Mouse (Mus musculus) adipocyte (in vitro differentiated cells): ENCODE results near the gene Vamp5.
A peak's percentile ranks its signal among the peaks of the same experiment; 100 is the strongest.

Experiments
- DNase-seq: peaks from one replicate; pipeline ENCODE4 v3.0.0-alpha.2; 2016; ENCODE audit warnings: low spot score

Vamp5 gene

DNA sequence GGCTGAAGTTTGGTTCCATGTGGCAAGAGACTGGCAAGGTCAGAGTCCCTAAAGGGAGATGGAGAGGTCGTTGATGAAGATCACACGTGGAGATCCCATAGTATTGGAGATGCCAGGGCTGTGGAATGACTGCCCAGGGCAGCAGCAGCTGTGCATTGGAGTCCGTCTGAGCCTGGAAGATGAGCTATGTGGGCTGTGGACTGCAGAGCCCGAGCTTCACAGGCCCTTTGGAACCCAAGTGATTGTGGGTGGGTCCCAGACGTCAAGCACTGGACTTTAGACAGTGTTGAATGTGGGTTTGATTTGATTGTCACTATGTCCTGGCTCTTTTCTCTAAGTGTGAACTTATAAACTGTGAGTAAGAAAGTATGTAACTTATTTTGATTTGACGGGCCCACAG lies 15.3 kb downstream of the Vamp5 start:
- no peak for DNase-seq

DNA sequence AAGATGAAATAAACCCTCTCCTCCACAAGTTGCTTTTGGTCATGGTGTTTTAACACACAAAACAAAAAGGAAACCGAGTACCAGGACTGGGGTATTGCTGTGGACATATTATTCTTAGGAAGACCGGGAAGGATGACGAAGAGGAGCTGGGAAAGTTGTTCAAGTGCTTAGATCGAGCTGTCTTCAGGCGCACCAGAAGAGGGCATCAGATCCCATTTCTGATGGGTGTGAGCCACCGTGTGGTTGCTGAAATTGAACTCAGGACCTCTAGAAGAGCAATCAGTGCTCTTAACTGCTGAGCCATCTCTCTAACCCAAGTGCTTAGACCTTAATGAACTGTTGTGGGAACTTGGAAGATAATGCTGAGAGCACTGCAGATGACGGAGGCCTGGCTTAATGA lies 16.3 kb downstream of the Vamp5 start:
- DNase-seq = no peak

- DNase-seq = peak; percentile 100
Measured at GRCm38 (mm10) chr6:72362132-72363028, 17.9 kb downstream of the Vamp5 start.

- DNase-seq = no peak
Measured at GRCm38 (mm10) chr6:72361121-72361551, 19.1 kb downstream of the Vamp5 start.

DNA sequence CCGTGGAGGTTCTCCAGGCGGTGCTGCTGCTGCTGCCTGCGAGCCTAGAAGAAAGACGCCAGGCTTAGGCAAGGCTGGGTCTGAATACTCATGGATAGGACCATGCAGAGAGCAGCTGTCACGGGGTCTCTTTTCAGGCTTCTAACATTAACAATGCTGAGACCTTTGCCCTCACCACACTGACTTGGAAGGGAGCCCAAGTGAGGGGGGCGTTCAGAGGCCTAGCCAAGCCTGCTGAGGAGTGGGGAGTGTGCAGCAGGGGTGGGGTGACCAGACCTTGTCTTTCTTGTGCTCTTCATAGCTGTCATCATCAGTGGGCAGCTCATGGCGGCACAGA lies 19.7 kb downstream of the Vamp5 start:
- DNase-seq = no peak

DNA sequence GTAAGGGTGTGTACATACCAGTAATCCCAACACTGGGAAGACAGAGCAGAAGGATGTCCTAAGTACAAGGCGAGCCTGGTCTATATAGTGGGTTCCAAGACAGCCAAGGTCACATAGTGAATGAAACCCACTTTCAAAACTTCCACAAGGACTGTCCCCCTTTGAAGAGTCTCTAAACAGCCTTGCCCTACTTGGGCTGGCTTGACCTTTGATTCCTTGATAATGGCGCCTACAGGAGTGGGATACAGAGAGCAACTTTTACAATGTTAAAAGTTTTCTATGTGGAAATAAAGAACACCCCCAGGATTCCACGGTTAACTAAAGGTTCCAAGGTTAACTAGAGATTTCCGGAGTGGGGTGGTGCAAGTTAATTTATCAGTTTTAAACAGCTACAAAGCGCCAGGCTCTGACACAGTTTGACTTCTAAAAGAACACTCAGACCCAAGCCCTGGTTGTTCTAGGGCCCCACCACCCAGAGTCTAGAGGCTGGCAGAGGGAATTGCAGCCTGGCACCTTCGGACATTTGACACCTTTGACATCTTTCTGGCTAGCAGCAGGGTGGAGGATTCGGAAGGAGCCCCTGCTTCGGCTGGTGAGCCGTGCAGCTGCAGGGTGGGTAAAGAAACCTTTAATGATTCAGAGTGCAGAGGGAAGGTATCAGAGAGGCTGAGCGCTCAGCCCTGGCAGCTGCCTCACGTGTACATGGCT lies 20.2 kb downstream of the Vamp5 start:
- DNase-seq = no peak

DNA sequence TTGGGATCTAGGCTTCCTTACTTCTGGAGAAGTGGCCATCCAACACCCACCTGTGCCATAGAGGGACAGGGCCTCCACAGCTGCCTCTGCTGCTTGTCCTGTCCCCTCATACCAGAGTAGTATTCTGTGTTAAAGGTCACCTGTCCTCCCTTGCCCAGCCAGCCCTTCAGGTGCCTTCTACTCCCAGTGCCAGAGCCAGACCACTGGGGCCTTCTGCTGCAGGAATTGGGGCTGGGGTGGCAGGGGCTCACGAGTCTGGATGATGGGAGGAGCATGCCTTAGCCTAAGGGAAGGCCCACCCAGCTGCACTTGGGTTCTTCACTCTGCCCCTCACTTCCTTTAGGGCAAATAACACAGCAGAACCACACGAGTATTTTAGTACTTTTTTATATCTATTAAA lies 20.9 kb downstream of the Vamp5 start:
- DNase-seq = no peak

DNA sequence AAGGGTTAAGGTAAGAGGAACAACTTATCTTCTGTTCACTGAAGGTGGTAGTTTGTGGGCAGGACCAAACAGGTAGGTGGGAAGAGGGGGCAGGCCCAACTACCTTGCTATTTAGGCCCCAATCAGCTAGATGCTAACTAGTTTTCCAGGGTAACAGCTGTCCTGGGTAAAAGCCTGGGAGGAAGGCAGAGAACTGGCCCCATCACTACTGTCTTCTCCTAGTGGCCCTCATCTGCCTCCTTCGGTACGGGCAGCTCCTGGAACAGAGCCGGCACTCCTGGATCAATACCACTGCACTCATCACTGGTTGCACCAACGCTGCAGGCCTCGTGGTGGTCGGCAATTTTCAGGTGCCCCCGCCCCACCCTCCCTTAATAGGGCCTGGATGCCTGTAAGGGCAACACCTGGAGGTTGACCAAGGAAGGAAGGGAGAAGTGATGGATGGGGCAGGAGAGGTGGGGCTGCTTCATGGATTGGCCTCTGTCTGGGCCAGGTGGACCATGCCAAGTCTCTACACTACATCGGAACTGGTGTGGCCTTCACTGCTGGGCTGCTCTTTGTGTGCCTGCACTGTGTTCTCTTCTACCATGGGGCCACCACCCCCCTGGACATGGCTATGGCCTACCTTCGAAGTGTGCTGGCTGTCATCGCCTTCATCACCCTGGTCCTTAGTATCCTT lies 22.0 kb downstream of the Vamp5 start:
- no peak for DNase-seq

- DNase-seq = no peak
Measured at GRCm38 (mm10) chr6:72357164-72358079, 22.8 kb downstream of the Vamp5 start.

- no peak for DNase-seq
Measured at GRCm38 (mm10) chr6:72356001-72356532, 24.2 kb downstream of the Vamp5 start.

DNA sequence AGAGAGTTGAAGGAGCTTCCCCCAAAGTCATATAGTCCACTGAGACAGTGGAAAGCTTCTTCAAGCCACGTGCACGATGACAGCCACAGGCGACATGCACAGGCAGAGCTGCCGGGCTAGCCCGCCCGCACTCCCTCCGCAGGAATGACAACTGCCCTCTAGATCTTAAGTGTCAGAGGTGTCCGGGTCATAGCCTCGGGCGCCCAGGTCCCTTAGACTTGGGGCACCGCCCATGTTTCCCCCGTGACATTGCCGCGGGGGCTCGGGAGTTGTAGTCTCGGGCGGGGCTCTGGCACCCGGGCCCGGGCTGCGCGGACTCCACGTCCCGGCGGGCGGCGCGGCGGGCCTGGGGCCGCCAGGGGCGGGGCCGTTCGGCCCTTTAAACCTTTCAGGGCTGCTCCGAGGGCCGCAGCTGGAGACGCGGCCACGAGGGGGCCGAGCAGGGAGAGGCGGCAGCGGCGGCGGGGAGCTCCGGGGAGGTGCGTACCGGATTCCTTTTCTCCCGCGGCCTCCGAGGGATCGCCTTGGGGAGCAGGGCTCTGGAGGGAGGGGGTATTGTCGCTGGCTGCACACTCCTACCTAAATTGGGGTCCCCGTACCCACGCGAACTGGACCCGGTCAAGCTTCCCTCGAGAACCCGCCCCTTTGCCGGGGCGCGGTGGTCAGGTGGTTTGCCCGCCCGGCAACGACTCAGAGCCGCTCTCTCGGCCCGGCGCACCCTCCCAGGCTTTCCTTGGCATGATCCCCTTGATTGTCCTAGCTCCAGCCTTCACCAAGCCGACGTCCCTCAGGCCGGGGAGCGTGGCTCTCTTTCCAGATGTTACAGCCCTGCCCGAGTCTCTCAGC lies 25.0 kb downstream of the Vamp5 start, which contains the start of gene Tmem150a:
Tmem150a (plus strand) TSS at position 382 of the 846 bp plus-strand sequence.
- DNase-seq = peak; percentile 85

GRCm38 (mm10) chr6:72354025-72354424 lies 26.2 kb downstream of the Vamp5 start:
- DNase-seq = no peak

- DNase-seq = peak; percentile 86
Measured at GRCm38 (mm10) chr6:72352636-72353405, 27.4 kb downstream of the Vamp5 start.

DNA sequence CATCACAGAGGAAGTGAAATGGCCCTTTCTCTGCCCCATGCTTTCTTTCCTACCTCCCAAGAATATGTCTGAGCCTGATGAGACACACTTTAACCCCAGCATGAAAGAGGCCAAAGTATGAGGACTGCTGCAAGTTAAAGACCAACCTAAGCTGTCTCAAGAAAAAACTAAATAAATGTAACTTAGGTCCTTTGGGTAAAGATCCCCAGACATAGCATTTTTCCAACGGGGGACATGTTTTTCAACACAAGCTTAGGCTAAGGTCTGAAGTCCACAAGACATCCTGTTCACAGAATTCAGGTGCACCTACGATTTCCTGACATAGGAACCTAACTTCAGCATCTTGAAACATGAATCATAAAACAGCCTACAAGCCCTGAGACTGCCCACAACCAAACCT lies 30.1 kb downstream of the Vamp5 start:
- DNase-seq = no peak

GRCm38 (mm10) chr6:72348411-72348810 lies 31.9 kb downstream of the Vamp5 start:
- no peak for DNase-seq

- DNase-seq = peak; percentile 84
Measured at GRCm38 (mm10) chr6:72347166-72347941, 32.9 kb downstream of the Vamp5 start, which contains the start of gene 0610030E20Rik. TSS of gene 0610030E20Rik (plus strand) at chr6:72347317.

DNA sequence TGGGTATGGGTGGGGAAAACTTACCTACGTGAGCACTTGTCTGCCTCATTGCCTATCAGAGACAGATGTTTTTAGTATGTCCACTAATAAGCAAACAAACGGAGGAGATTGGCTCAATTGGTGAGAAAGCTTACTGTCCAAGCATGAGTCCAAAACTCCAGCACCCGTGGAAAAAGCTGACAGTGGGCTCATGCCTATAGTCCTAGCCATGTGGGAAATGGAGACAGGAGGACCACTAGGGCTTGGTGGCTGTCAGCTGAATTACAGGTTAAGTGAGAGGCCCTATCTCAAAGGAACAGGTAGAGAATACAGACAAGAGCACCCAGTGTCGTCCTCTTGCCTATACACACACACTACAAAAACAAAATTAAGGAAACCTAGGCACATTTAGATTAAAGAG lies 34.0 kb downstream of the Vamp5 start:
- DNase-seq = no peak

GRCm38 (mm10) chr6:72345633-72346032 lies 34.6 kb downstream of the Vamp5 start:
- no peak for DNase-seq
